Mouse (Mus musculus): Measurements from ENCODE around the gene Tulp2. TPM values are rescaled to one million over a fixed set of nuclear protein-coding genes. Genes with fewer than 3 reads are reported as not detected.

Tulp2 gene
- polyA plus RNA-seq, 1 experiment, result 0.04 TPM

- DNase-seq (ENCODE audit: low read depth in 1 of 2, low spot score in 2 of 2), result no peak
- WGBS, result 95% methylated on average over 8 of the region's 8 CpGs
- H3K27ac ChIP-seq (ENCODE audit: insufficient read depth, low read length), result no peak overlapping the region
- H3K4me1 ChIP-seq (ENCODE audit: control insufficient read depth, insufficient read depth, insufficient read length), result no peaks in the 10 kb centered on the region
- H3K4me3 ChIP-seq (ENCODE audit: extremely low read depth, insufficient read depth, insufficient read length), result no peak overlapping the region
- TF ChIP-seq POLR2A (IDR thresholded peaks at IDR 0.05; ENCODE audit: low read depth, low read length), result no peak
- H3K36me3 ChIP-seq (ENCODE audit: control insufficient read depth, insufficient read depth, low read length), result peaks cover 18% of the 10 kb centered on the region
- H3K27me3 ChIP-seq (ENCODE audit: control insufficient read depth, insufficient read depth, low read length), result no peaks in the 10 kb centered on the region
Observed at GRCm38 (mm10) chr7:45492225-45492844, 10.7 kb downstream of the Tulp2 start.

- no peak for TF ChIP-seq POLR2A (IDR thresholded peaks at IDR 0.05; ENCODE audit: low read depth, low read length)
- no peak for TF ChIP-seq CTCF (IDR thresholded peaks at IDR 0.05; ENCODE audit: extremely low read depth, insufficient read depth, insufficient read length, insufficient replicate concordance)
- no peaks in the 10 kb centered on the region for H3K27me3 ChIP-seq (ENCODE audit: control insufficient read depth, insufficient read depth, low read length)
- no peak overlapping the region for H3K27ac ChIP-seq (ENCODE audit: insufficient read depth, low read length)
- H3K4me3 ChIP-seq (ENCODE audit: extremely low read depth, insufficient read depth, insufficient read length), result no peak overlapping the region
- peaks cover 19% of the 10 kb centered on the region for H3K36me3 ChIP-seq (ENCODE audit: control insufficient read depth, insufficient read depth, low read length)
- no peak for DNase-seq (ENCODE audit: low read depth in 1 of 2, low spot score in 2 of 2)
- WGBS, result 95% methylated on average over 5 of the region's 5 CpGs
- H3K4me1 ChIP-seq (ENCODE audit: control insufficient read depth, insufficient read depth, insufficient read length), result no peaks in the 10 kb centered on the region
Observed at GRCm38 (mm10) chr7:45492951-45493350, 11.3 kb downstream of the Tulp2 start.

- Histone ChIP-seq H3K27ac (ENCODE audit: insufficient read depth, low read length) (no peak overlapping the region), H3K27me3 (ENCODE audit: control insufficient read depth, insufficient read depth, low read length) (no peaks in the 10 kb centered on the region), H3K36me3 (ENCODE audit: control insufficient read depth, insufficient read depth, low read length) (peaks cover 23% of the 10 kb centered on the region), H3K4me1 (ENCODE audit: control insufficient read depth, insufficient read depth, insufficient read length) (no peaks in the 10 kb centered on the region), H3K4me3 (ENCODE audit: extremely low read depth, insufficient read depth, insufficient read length) (no peak overlapping the region)
- DNase-seq (ENCODE audit: low read depth in 1 of 2, low spot score in 2 of 2), result no peak
- no peak for TF ChIP-seq CTCF (IDR thresholded peaks at IDR 0.05; ENCODE audit: extremely low read depth, insufficient read depth, insufficient read length, insufficient replicate concordance)
- no peak for TF ChIP-seq POLR2A (IDR thresholded peaks at IDR 0.05; ENCODE audit: low read depth, low read length)
- 91% methylated on average over 9 of the region's 9 CpGs for WGBS
Observed at GRCm38 (mm10) chr7:45494548-45494947, 12.9 kb downstream of the Tulp2 start.

DNA sequence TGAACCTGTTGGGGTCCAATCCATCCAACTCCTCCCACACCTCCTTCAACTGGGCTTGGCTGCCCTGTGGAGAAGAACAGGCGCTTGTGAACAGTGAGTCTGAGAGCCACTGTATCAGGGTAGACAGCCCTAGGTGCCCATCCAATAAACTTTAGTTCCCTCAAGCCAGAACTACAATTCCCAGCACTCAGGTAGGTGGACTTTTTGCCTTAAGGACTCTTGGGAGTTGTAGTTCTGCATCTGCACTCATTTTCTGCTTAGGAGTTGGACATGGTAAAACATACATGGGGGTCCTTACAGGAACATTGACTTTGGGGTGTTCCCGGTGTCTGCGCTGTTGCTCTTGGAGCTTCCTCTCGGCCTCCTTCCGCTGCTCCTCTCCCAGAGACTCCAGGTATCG lies 16.8 kb downstream of the Tulp2 start:
- no peaks in the 10 kb centered on the region for H3K4me1 ChIP-seq (ENCODE audit: control insufficient read depth, insufficient read depth, insufficient read length)
- H3K4me3 ChIP-seq (ENCODE audit: extremely low read depth, insufficient read depth, insufficient read length), result no peak overlapping the region
- H3K36me3 ChIP-seq (ENCODE audit: control insufficient read depth, insufficient read depth, low read length), result peaks cover 28% of the 10 kb centered on the region
- TF ChIP-seq POLR2A (IDR thresholded peaks at IDR 0.05; ENCODE audit: low read depth, low read length), result no peak
- no peak for TF ChIP-seq CTCF (IDR thresholded peaks at IDR 0.05; ENCODE audit: extremely low read depth, insufficient read depth, insufficient read length, insufficient replicate concordance)
- no peak overlapping the region for H3K27ac ChIP-seq (ENCODE audit: insufficient read depth, low read length)
- no peak for DNase-seq (ENCODE audit: low read depth in 1 of 2, low spot score in 2 of 2)
- WGBS, result 95% methylated on average over 6 of the region's 6 CpGs
- H3K27me3 ChIP-seq (ENCODE audit: control insufficient read depth, insufficient read depth, low read length), result no peaks in the 10 kb centered on the region

DNA sequence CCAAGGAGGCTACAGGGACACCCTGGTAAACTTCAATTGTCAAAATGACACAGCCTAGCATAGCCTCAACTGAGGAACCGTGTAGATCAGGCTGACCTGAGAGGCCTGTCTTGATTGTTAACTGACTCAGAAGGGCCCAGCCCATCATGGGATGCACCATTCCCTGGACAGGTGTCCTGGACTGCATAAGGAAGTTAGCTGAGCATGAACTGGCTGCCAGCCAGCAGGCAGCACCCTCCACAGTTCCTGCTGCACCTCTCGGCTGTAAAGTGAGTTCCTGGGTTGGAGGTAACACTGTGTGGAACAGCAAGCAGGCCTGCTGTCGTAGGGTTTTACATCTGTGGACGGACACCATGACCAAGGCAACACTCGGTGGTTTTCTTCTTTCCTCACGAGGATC lies 25.9 kb downstream of the Tulp2 start:
- peaks cover 5% of the 10 kb centered on the region; the same call in 1 of the 2 replicates for H3K4me1 ChIP-seq (ENCODE audit: control insufficient read depth, insufficient read depth, insufficient read length)
- H3K36me3 ChIP-seq (ENCODE audit: control insufficient read depth, insufficient read depth, low read length), result peaks cover 3% of the 10 kb centered on the region; the same call in 1 of the 2 replicates
- no peak overlapping the region for H3K4me3 ChIP-seq (ENCODE audit: extremely low read depth, insufficient read depth, insufficient read length)
- no peaks in the 10 kb centered on the region for H3K27me3 ChIP-seq (ENCODE audit: control insufficient read depth, insufficient read depth, low read length)
- 89% methylated on average over 6 of the region's 6 CpGs for WGBS
- TF ChIP-seq CTCF (IDR thresholded peaks at IDR 0.05; ENCODE audit: extremely low read depth, insufficient read depth, insufficient read length, insufficient replicate concordance), result no peak
- no peak for TF ChIP-seq POLR2A (IDR thresholded peaks at IDR 0.05; ENCODE audit: low read depth, low read length)
- no peak overlapping the region for H3K27ac ChIP-seq (ENCODE audit: insufficient read depth, low read length)
- DNase-seq (ENCODE audit: low read depth in 1 of 2, low spot score in 2 of 2), result no peak

- Histone ChIP-seq H3K4me1 (ENCODE audit: control insufficient read depth, insufficient read depth, insufficient read length) (peaks cover 5% of the 10 kb centered on the region; the same call in 1 of the 2 replicates), H3K4me3 (ENCODE audit: extremely low read depth, insufficient read depth, insufficient read length) (no peak overlapping the region)
Observed at GRCm38 (mm10) chr7:45508561-45508960, 26.9 kb downstream of the Tulp2 start.

GRCm38 (mm10) chr7:45509181-45509882 lies 27.7 kb downstream of the Tulp2 start:
- 16% methylated on average over 19 of the region's 19 CpGs for WGBS
- Histone ChIP-seq H3K27me3 (ENCODE audit: control insufficient read depth, insufficient read depth, low read length) (no peaks in the 10 kb centered on the region), H3K4me1 (ENCODE audit: control insufficient read depth, insufficient read depth, insufficient read length) (peaks cover 5% of the 10 kb centered on the region; the same call in 1 of the 2 replicates), H3K36me3 (ENCODE audit: control insufficient read depth, insufficient read depth, low read length) (peaks cover 3% of the 10 kb centered on the region; the same call in 1 of the 2 replicates), H3K27ac (ENCODE audit: insufficient read depth, low read length) (peak overlapping the region; percentile 88; the same call in 1 of the 2 replicates), H3K4me3 (ENCODE audit: extremely low read depth, insufficient read depth, insufficient read length) (peak overlapping the region; percentile 90)
- no peak for DNase-seq (ENCODE audit: low read depth in 1 of 2, low spot score in 2 of 2)
- TF ChIP-seq CTCF (IDR thresholded peaks at IDR 0.05; ENCODE audit: extremely low read depth, insufficient read depth, insufficient read length, insufficient replicate concordance) (no peak), POLR2A (IDR thresholded peaks at IDR 0.05; ENCODE audit: low read depth, low read length) (no peak)

More at GRCm38 (mm10) chr7:45508561-45508960, 26.9 kb downstream of the Tulp2 start:
- TF ChIP-seq CTCF (IDR thresholded peaks at IDR 0.05; ENCODE audit: extremely low read depth, insufficient read depth, insufficient read length, insufficient replicate concordance) (no peak), POLR2A (IDR thresholded peaks at IDR 0.05; ENCODE audit: low read depth, low read length) (no peak)
- no peak for DNase-seq (ENCODE audit: low read depth in 1 of 2, low spot score in 2 of 2)
- Histone ChIP-seq H3K36me3 (ENCODE audit: control insufficient read depth, insufficient read depth, low read length) (peaks cover 3% of the 10 kb centered on the region; the same call in 1 of the 2 replicates), H3K27me3 (ENCODE audit: control insufficient read depth, insufficient read depth, low read length) (no peaks in the 10 kb centered on the region), H3K27ac (ENCODE audit: insufficient read depth, low read length) (0 out of 2 replicates have a peak overlapping the region, but pooled peaks have one; percentile 5)
- 76% methylated on average over 6 of the region's 6 CpGs for WGBS
